Mouse (Mus musculus): ENCODE measurements around the gene Pla2g2d.

GRCm38 (mm10) chr4:138806920-138807541 is 31.5 kb downstream of the Pla2g2d start:
- TF ChIP-seq CTCF (IDR thresholded peaks at IDR 0.05; ENCODE audit: insufficient read depth, low read depth, low read length) (no peak), POLR2A (IDR thresholded peaks at IDR 0.05; ENCODE audit: insufficient read depth, low read depth, low read length) (no peak)
